Mouse (Mus musculus) CH12.LX (cell line): ENCODE data around the gene Ermp1. TPM values are rescaled to one million over a fixed set of nuclear protein-coding genes. Genes with fewer than 3 reads are reported as not detected.

Experiments
- DNase-seq: peaks from one replicate; pipeline ENCODE4 v3.0.0-alpha.2; 2013; ENCODE audit errors: extremely low read depth
- H3K27ac ChIP-seq: 2 replicates; pipeline ENCODE4 v1.5.1; 2012; ENCODE audit warnings: low read depth, mild to moderate bottlenecking, control low read depth, moderate library complexity; ENCODE audit not compliant: insufficient read depth
- H3K27me3 ChIP-seq: replicated peaks from 2 replicates; pipeline ENCODE3; 2012; ENCODE audit warnings: inconsistent platforms
- H3K36me3 ChIP-seq, 2 experiments: replicated peaks in 1 of 2; 2 replicates each; pipeline versions ENCODE3 to v1.6.1; 2012; ENCODE audit warnings: inconsistent platforms in 1 of 2, low read length in 1 of 2, mild to moderate bottlenecking in 1 of 2, mixed read lengths in 1 of 2, moderate library complexity in 1 of 2; ENCODE audit not compliant: control insufficient read depth in 1 of 2, insufficient read depth in 1 of 2
- H3K4me1 ChIP-seq, 2 experiments: 2 replicates each; pipeline ENCODE4 v1.6.1; 2012; ENCODE audit warnings: inconsistent platforms in 1 of 2, moderate library complexity in 1 of 2; ENCODE audit not compliant: insufficient read depth in 2 of 2, control insufficient read depth in 1 of 2
- H3K4me2 ChIP-seq: 2 replicates; pipeline ENCODE4 v1.6.1; 2012; ENCODE audit warnings: low read depth, mild to moderate bottlenecking, control low read depth; ENCODE audit not compliant: poor library complexity, insufficient read depth, severe bottlenecking
- H3K4me3 ChIP-seq, 3 experiments: fragments of 150-350 bp in 1 of 3; sonication (generic) in 1 of 3; replicated peaks in 1 of 3; 2 replicates each; pipeline versions ENCODE3 to v1.5.1; 2011 to 2012; ENCODE audit warnings: low read depth in 2 of 3, low read length in 2 of 3, mild to moderate bottlenecking in 2 of 3, moderate library complexity in 2 of 3, control low read depth in 1 of 3, improper control_type of control experiment in 1 of 3, inconsistent platforms in 1 of 3, mixed read lengths in 1 of 3; ENCODE audit not compliant: poor library complexity in 1 of 3
- H3K79me2 ChIP-seq: replicated peaks from 2 replicates; pipeline ENCODE4 v1.6.1; 2012; ENCODE audit warnings: mild to moderate bottlenecking, moderate library complexity; ENCODE audit not compliant: control insufficient read depth, poor library complexity, insufficient read depth, severe bottlenecking; ENCODE audit errors: extremely low read depth
- H3K9ac ChIP-seq: 2 replicates; pipeline ENCODE4 v1.6.1; 2012; ENCODE audit warnings: low read depth, mild to moderate bottlenecking, control low read depth, moderate library complexity; ENCODE audit not compliant: insufficient read depth
- H3K9me3 ChIP-seq: replicated peaks from 2 replicates; pipeline ENCODE3; 2012; ENCODE audit warnings: low read length, inconsistent platforms, mixed read lengths
- CHD2 ChIP-seq: IDR thresholded peaks from 2 replicates; pipeline ENCODE4 v1.6.1; 2011; ENCODE audit warnings: low read length, improper control_type of control experiment
- E2F4 ChIP-seq: IDR thresholded peaks from 2 replicates; pipeline ENCODE4 v1.6.1; 2011; ENCODE audit warnings: low read depth, low read length, improper control_type of control experiment; ENCODE audit not compliant: insufficient replicate concordance
- ELF1 ChIP-seq: IDR thresholded peaks from 2 replicates; pipeline ENCODE4 v1.6.1; 2014; ENCODE audit warnings: low read depth, mild to moderate bottlenecking, inconsistent platforms, low read length, improper control_type of control experiment
- ETS1 ChIP-seq: conservative IDR thresholded peaks from 2 replicates; pipeline ENCODE4 v1.6.1; 2012; ENCODE audit warnings: low read depth, mild to moderate bottlenecking, inconsistent platforms, low read length, improper control_type of control experiment, moderate library complexity
- GABPA ChIP-seq: IDR thresholded peaks from 2 replicates; pipeline ENCODE4 v1.6.1; 2012; ENCODE audit warnings: low read depth, low read length, improper control_type of control experiment, inconsistent platforms; ENCODE audit not compliant: insufficient replicate concordance
- HCFC1 ChIP-seq: IDR thresholded peaks from 2 replicates; pipeline ENCODE4 v1.6.1; 2012; ENCODE audit warnings: low read depth, mild to moderate bottlenecking, inconsistent platforms, low read length, improper control_type of control experiment
- IRF4 ChIP-seq: IDR thresholded peaks from 2 replicates; pipeline ENCODE4 v1.6.1; 2014; ENCODE audit warnings: low read depth, mild to moderate bottlenecking, inconsistent platforms, low read length, improper control_type of control experiment
- MAFK ChIP-seq: IDR thresholded peaks from 2 replicates; pipeline ENCODE4 v1.6.1; 2011; ENCODE audit warnings: low read length, improper control_type of control experiment; ENCODE audit not compliant: insufficient replicate concordance
- MEF2A ChIP-seq: IDR thresholded peaks from 2 replicates; pipeline ENCODE4 v1.6.1; 2014; ENCODE audit warnings: low read depth, mild to moderate bottlenecking, inconsistent platforms, low read length, improper control_type of control experiment, borderline replicate concordance
- MYC ChIP-seq: IDR thresholded peaks from 2 replicates; pipeline ENCODE4 v1.6.1; 2011; ENCODE audit warnings: low read depth, mild to moderate bottlenecking, improper control_type of control experiment, low read length
- NELFE ChIP-seq: IDR thresholded peaks from 2 replicates; pipeline ENCODE4 v1.6.1; 2011; ENCODE audit warnings: low read depth, low read length, improper control_type of control experiment
- NRF1 ChIP-seq: IDR thresholded peaks from 2 replicates; pipeline ENCODE4 v1.6.1; 2014; ENCODE audit warnings: low read depth, mild to moderate bottlenecking, inconsistent platforms, low read length, improper control_type of control experiment, moderate library complexity
- POLR2A ChIP-seq: IDR thresholded peaks from 2 replicates; pipeline ENCODE4 v1.6.1; 2011; ENCODE audit warnings: low read depth, mild to moderate bottlenecking, improper control_type of control experiment, low read length
- POLR2AphosphoS2 ChIP-seq: IDR thresholded peaks from 2 replicates; pipeline ENCODE4 v1.6.1; 2011; ENCODE audit warnings: low read depth, low read length, improper control_type of control experiment
- RAD21 ChIP-seq: IDR thresholded peaks from 2 replicates; pipeline ENCODE4 v1.6.1; 2011; ENCODE audit warnings: low read depth, mild to moderate bottlenecking, low read length, improper control_type of control experiment, moderate library complexity
- SMC3 ChIP-seq: IDR thresholded peaks from 2 replicates; pipeline ENCODE4 v1.6.1; 2011; ENCODE audit warnings: low read depth, low read length, improper control_type of control experiment
- TBP ChIP-seq: conservative IDR thresholded peaks from 2 replicates; pipeline ENCODE4 v1.6.1; 2011; ENCODE audit warnings: low read depth, low read length, improper control_type of control experiment
- TCF12 ChIP-seq: IDR thresholded peaks from 2 replicates; pipeline ENCODE4 v1.6.1; 2014; ENCODE audit warnings: low read depth, mild to moderate bottlenecking, inconsistent platforms, low read length, improper control_type of control experiment
- UBTF ChIP-seq: IDR thresholded peaks from 2 replicates; pipeline ENCODE4 v1.6.1; 2012; ENCODE audit warnings: low read depth, mild to moderate bottlenecking, inconsistent platforms, low read length, improper control_type of control experiment, moderate library complexity
- USF2 ChIP-seq: conservative IDR thresholded peaks from 2 replicates; pipeline ENCODE4 v1.6.1; 2011; ENCODE audit warnings: low read depth, low read length, improper control_type of control experiment
- ZC3H11A ChIP-seq: IDR thresholded peaks from 2 replicates; pipeline ENCODE4 v1.6.1; 2012; ENCODE audit warnings: low read depth, mild to moderate bottlenecking, inconsistent platforms, low read length, improper control_type of control experiment
- ZKSCAN1 ChIP-seq: IDR thresholded peaks from 2 replicates; pipeline ENCODE4 v1.6.1; 2012; ENCODE audit warnings: low read depth, inconsistent platforms, low read length, improper control_type of control experiment, borderline replicate concordance
- dilution Hi-C: fragments of 300-500 bp; cut with MboI; formaldehyde crosslinking; loops from 2 replicates; pipeline ENCODE4 v1.14.3; 2020; ENCODE audit warnings: low sequenced_read_pairs; ENCODE audit not compliant: extremely low pct_unique_long_range_greater_than_20kb, extremely low pct_ligation_motif_present
- in situ Hi-C: fragments of 300-500 bp; cut with MboI; formaldehyde crosslinking; loops from 3 replicates; pipeline ENCODE4 v1.14.3; 2019; ENCODE audit warnings: low sequenced_read_pairs, low pct_ligation_motif_present, low pct_unique_long_range_greater_than_20kb, mixed read lengths
- polyA plus RNA-seq: library from polyadenylated mRNA; unstranded; fragments of >175 nt; gene quantifications from 2 replicates; pipeline ENCODE4 v1.2.1, GENCODE M21; 2012; ENCODE audit warnings: low read depth; ENCODE audit not compliant: insufficient read length
- total RNA-seq, 2 experiments: library from RNA; depleted of rRNA; stranded (reverse); fragments of 300-350 nt in 1 of 2; fragments of >200 nt in 1 of 2; gene quantifications; 2 replicates each; pipeline ENCODE4 v1.2.3; 2012 to 2014

The Ermp1 gene
- total and polyA plus RNA-seq, 3 experiments = 22.7 to 32.9 (median 27.6) TPM

GRCm38 (mm10) chr19:29656620-29657019 lies 8.4 kb upstream of the Ermp1 start:
- H3K79me2 ChIP-seq = no peaks in the 10 kb centered on the region
- no peaks in the 10 kb centered on the region for H3K9me3 ChIP-seq
- no peak overlapping the region for H3K4me3 ChIP-seq
- H3K4me1 ChIP-seq = peaks cover 0 to 2% of the 10 kb centered on the region in 2 experiments; a peak in 1 of 4 replicates
- TF ChIP-seq TBP (no peak), ELF1 (no peak), UBTF (no peak), CHD2 (no peak), MYC (no peak), ZKSCAN1 (no peak), HCFC1 (no peak), ZC3H11A (no peak), SMC3 (no peak), NELFE (no peak), MEF2A (no peak), POLR2AphosphoS2 (no peak), E2F4 (no peak)
- in situ Hi-C loops = no loop called here
- H3K9ac ChIP-seq = no peak overlapping the region
- no peaks in the 10 kb centered on the region for H3K27me3 ChIP-seq
- H3K4me2 ChIP-seq = no peak overlapping the region
- H3K27ac ChIP-seq = no peak overlapping the region
- dilution Hi-C loops = no loop called here
- H3K36me3 ChIP-seq = no peaks in the 10 kb centered on the region
- no peak for DNase-seq

GRCm38 (mm10) chr19:29656029-29656428 lies 7.8 kb upstream of the Ermp1 start:
- DNase-seq = no peak
- Histone ChIP-seq H3K27ac (no peak overlapping the region), H3K4me1 (peaks cover 0 to 2% of the 10 kb centered on the region in 2 experiments; a peak in 1 of 4 replicates), H3K9ac (no peak overlapping the region), H3K9me3 (no peaks in the 10 kb centered on the region), H3K36me3 (no peaks in the 10 kb centered on the region), H3K4me2 (no peak overlapping the region), H3K4me3 (no peak overlapping the region), H3K27me3 (no peaks in the 10 kb centered on the region), H3K79me2 (no peaks in the 10 kb centered on the region)
- dilution Hi-C loops (no loop called here), in situ Hi-C loops (no loop called here)
- TF ChIP-seq MAFK = peak; percentile 75
- no peak for TF ChIP-seq USF2

DNA sequence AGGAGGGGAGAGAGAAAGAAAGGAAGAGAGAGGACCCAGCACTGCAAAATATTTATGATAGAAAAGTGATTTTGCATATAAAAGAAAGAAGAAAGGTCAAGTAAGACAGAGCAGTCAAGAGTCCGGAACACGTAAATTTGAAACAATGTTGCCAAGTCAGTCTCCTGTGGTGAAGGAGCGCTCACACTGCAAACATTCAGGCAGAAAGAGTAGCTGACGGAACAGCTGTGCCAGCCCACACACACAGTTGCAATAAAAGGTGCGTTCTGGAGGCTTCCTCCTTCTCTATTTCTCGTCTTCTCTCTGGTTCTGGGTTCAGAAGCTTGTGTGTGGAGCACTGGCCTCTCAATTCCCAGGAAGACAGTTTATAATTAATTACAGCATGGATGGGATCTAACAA lies 6.9 kb upstream of the Ermp1 start:
- TF ChIP-seq TCF12 = no peak
- no peak for TF ChIP-seq E2F4
- no peak for TF ChIP-seq ETS1
- TF ChIP-seq HCFC1 = no peak
- TF ChIP-seq RAD21 = no peak
- TF ChIP-seq ZKSCAN1 = no peak
- TF ChIP-seq IRF4 = no peak
- no peak for TF ChIP-seq POLR2A
- TF ChIP-seq ELF1 = no peak
- TF ChIP-seq NELFE = no peak
- no peak for TF ChIP-seq NRF1
- TF ChIP-seq GABPA = no peak
- TF ChIP-seq, all 38 proteins: peak for 0
- in situ Hi-C loops (no loop called here), dilution Hi-C loops (no loop called here)
- no peak overlapping the region for H3K4me3 ChIP-seq
- H3K9ac ChIP-seq = no peak overlapping the region
- peaks cover 0 to 2% of the 10 kb centered on the region in 2 experiments; a peak in 1 of 4 replicates for H3K4me1 ChIP-seq
- H3K79me2 ChIP-seq = no peaks in the 10 kb centered on the region
- no peak overlapping the region for H3K27ac ChIP-seq
- no peaks in the 10 kb centered on the region for H3K27me3 ChIP-seq
- no peaks in the 10 kb centered on the region for H3K36me3 ChIP-seq
- no peak for DNase-seq
- H3K9me3 ChIP-seq = no peaks in the 10 kb centered on the region
- H3K4me2 ChIP-seq = no peak overlapping the region
